Comparison of ENCODE assay signal across 21 mouse cellular contexts in the genomic region with DNA sequence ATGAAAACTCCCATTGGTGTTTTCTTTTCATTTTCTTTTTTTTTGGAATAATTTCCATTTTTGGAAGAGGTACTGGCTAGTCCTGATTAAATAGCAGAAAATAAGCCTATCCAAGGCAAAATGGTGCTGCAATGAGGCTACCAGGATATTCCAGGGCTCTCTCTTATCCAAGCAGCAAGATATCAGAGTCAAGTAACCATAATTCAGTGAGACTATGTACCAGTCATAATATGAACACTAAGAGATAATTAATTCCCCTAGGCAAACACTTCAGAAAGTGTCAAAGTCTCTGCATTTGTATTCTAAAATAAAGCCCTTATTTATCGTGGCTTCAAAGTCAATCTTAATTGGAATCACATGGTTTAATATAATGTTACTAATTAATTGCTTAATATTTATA.
"Had no signal": no experiment of that assay in that cellular context is flagged by ENCODE, and none has a peak within 500 bp of the region (broad histone marks: within the 10 kb centered on the region; RNA-seq: fewer than 3 reads in every experiment).

No protein-coding gene starts in this region.

- DNase-seq: gastrocnemius, postnatal 14 days; gastrocnemius, postnatal 36 days; heart, adult 11 months; heart, adult 2 months; heart, postnatal 14 days; heart, postnatal 36 days; kidney, adult 11 months; kidney, postnatal 10 days; kidney, postnatal 25 days; kidney, postnatal 4 days; left cerebral cortex, postnatal 4 days had no signal

- H3K4me1 ChIP-seq: heart, embryonic 13.5 days; heart, embryonic 15.5 days; hindbrain, embryonic 13.5 days; hindbrain, embryonic 15.5 days; limb, embryonic 13.5 days; limb, embryonic 15.5 days had no signal

- H3K4me3 ChIP-seq: heart, adult 2 months; heart, embryonic 13.5 days; heart, embryonic 15.5 days; hindbrain, embryonic 13.5 days; hindbrain, embryonic 15.5 days; layer of hippocampus, adult 2 months; limb, embryonic 13.5 days; limb, embryonic 15.5 days had no signal

- H3K27me3 ChIP-seq: heart, embryonic 13.5 days; heart, embryonic 15.5 days; hindbrain, embryonic 13.5 days; hindbrain, embryonic 15.5 days; limb, embryonic 13.5 days; limb, embryonic 15.5 days had no signal

- H3K9ac ChIP-seq: heart, embryonic 13.5 days; heart, embryonic 15.5 days; hindbrain, embryonic 13.5 days; hindbrain, embryonic 15.5 days; limb, embryonic 13.5 days; limb, embryonic 15.5 days had no signal

- H3K27ac ChIP-seq: heart, adult 2 months; heart, embryonic 13.5 days; heart, embryonic 15.5 days; hindbrain, embryonic 13.5 days; hindbrain, embryonic 15.5 days; hindbrain, postnatal 0 days; layer of hippocampus, adult 2 months; limb, embryonic 13.5 days; limb, embryonic 15.5 days had no signal

- H3K4me2 ChIP-seq: heart, embryonic 11.5 days; heart, embryonic 13.5 days; heart, embryonic 15.5 days; hindbrain, embryonic 13.5 days; hindbrain, embryonic 15.5 days; limb, embryonic 13.5 days; limb, embryonic 15.5 days had no signal

- H3K36me3 ChIP-seq: heart, embryonic 13.5 days; heart, embryonic 15.5 days; hindbrain, embryonic 13.5 days; hindbrain, embryonic 15.5 days; limb, embryonic 13.5 days; limb, embryonic 15.5 days had no signal

- ATAC-seq: hindbrain, postnatal 0 days; intestine, embryonic 16.5 days had no signal

- H3K9me3 ChIP-seq: heart, embryonic 13.5 days; heart, embryonic 15.5 days; hindbrain, embryonic 13.5 days; hindbrain, embryonic 15.5 days; limb, embryonic 13.5 days; limb, embryonic 15.5 days had no signal
